Mouse (Mus musculus): ENCODE results near the gene Pcolce. TPM values are rescaled to one million over a fixed set of nuclear protein-coding genes. Genes with fewer than 3 reads are reported as not detected.

The Pcolce gene
- polyA plus RNA-seq, 1 experiment = 89.9 TPM

DNA sequence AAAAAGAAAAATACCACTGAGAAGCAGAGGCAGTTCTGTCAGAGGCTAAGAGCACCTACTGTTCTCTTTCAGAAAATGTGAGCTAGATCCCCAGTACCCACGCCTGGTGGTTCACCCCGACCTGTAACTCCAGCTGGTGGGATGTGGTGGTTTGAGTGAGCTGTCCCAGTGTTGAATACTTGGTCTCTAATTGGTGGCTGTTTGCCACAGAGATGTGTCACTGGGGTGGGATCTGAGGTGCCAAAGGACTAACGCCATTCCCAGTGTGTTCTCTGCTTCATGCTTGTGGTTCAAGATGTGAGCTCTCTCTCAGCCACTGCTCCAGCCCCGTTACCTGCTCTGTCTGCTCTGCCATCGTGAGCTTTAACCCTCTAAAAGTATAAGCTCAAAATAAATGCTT is 23.1 kb downstream of the Pcolce start:
- H3K4me1 ChIP-seq (ENCODE audit: control insufficient read depth, insufficient read depth, insufficient read length, low read length) = no peaks in the 10 kb centered on the region
- no peak overlapping the region for H3K4me3 ChIP-seq (ENCODE audit: insufficient read depth, low read depth, low read length)
- H3K27ac ChIP-seq (replicated peaks; ENCODE audit: low read depth, low read length) = no peak overlapping the region

DNA sequence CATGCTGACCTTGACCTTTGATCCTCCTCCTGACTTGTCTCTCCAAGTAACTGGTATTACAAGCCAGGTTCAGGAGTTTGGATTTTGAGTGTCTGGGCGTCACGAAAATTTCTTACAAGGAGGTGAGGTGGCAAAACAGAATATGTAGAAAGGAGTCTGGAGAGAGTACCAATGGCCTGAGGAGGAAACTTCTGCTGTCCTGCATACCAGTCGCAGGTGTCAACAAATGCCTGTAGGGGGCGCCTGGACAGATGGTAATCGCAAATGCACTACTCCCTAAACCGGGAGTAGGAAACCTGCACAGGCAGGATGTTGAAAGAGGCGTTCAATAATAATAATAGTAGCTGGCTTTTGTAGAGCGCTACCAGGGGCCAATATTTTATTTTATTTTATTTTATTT is 28.6 kb downstream of the Pcolce start:
- Histone ChIP-seq H3K27ac (replicated peaks; ENCODE audit: low read depth, low read length) (no peak overlapping the region), H3K4me1 (ENCODE audit: control insufficient read depth, insufficient read depth, insufficient read length, low read length) (no peaks in the 10 kb centered on the region), H3K4me3 (ENCODE audit: insufficient read depth, low read depth, low read length) (no peak overlapping the region)

GRCm38 (mm10) chr5:137583670-137584169 is 29.9 kb downstream of the Pcolce start:
- Histone ChIP-seq H3K27ac (replicated peaks; ENCODE audit: low read depth, low read length) (no peak overlapping the region), H3K4me3 (ENCODE audit: insufficient read depth, low read depth, low read length) (peak overlapping the region; percentile 47)

GRCm38 (mm10) chr5:137582702-137583101 is 30.9 kb downstream of the Pcolce start:
- Histone ChIP-seq H3K4me3 (ENCODE audit: insufficient read depth, low read depth, low read length) (no peak overlapping the region), H3K4me1 (ENCODE audit: control insufficient read depth, insufficient read depth, insufficient read length, low read length) (no peaks in the 10 kb centered on the region), H3K27ac (replicated peaks; ENCODE audit: low read depth, low read length) (no peak overlapping the region)

More at GRCm38 (mm10) chr5:137583670-137584169, 29.9 kb downstream of the Pcolce start:
- no peaks in the 10 kb centered on the region for H3K4me1 ChIP-seq (ENCODE audit: control insufficient read depth, insufficient read depth, insufficient read length, low read length)

- H3K27ac ChIP-seq (replicated peaks; ENCODE audit: low read depth, low read length) = 0 out of 2 replicates have a peak overlapping the region, but pooled peaks have one; percentile 10
- no peak overlapping the region for H3K4me3 ChIP-seq (ENCODE audit: insufficient read depth, low read depth, low read length)
- H3K4me1 ChIP-seq (ENCODE audit: control insufficient read depth, insufficient read depth, insufficient read length, low read length) = no peaks in the 10 kb centered on the region
Observed at GRCm38 (mm10) chr5:137580246-137580645, 33.3 kb downstream of the Pcolce start.

GRCm38 (mm10) chr5:137574470-137574901 is 39.1 kb downstream of the Pcolce start:
- Histone ChIP-seq H3K4me3 (ENCODE audit: insufficient read depth, low read depth, low read length) (peak overlapping the region; percentile 23), H3K27ac (replicated peaks; ENCODE audit: low read depth, low read length) (no peak overlapping the region)

GRCm38 (mm10) chr5:137570691-137571586 is 42.6 kb downstream of the Pcolce start:
- H3K27ac ChIP-seq (replicated peaks; ENCODE audit: low read depth, low read length) = no peak overlapping the region
- peaks cover 2% of the 10 kb centered on the region; the same call in 1 of the 2 replicates for H3K4me1 ChIP-seq (ENCODE audit: control insufficient read depth, insufficient read depth, insufficient read length, low read length)
- no peak overlapping the region for H3K4me3 ChIP-seq (ENCODE audit: insufficient read depth, low read depth, low read length)

More at GRCm38 (mm10) chr5:137574470-137574901, 39.1 kb downstream of the Pcolce start:
- H3K4me1 ChIP-seq (ENCODE audit: control insufficient read depth, insufficient read depth, insufficient read length, low read length) = peaks cover 2% of the 10 kb centered on the region; the same call in 1 of the 2 replicates

GRCm38 (mm10) chr5:137570181-137570580 is 43.4 kb downstream of the Pcolce start:
- H3K27ac ChIP-seq (replicated peaks; ENCODE audit: low read depth, low read length) = no peak overlapping the region
- peaks cover 2% of the 10 kb centered on the region; the same call in 1 of the 2 replicates for H3K4me1 ChIP-seq (ENCODE audit: control insufficient read depth, insufficient read depth, insufficient read length, low read length)
- no peak overlapping the region for H3K4me3 ChIP-seq (ENCODE audit: insufficient read depth, low read depth, low read length)

DNA sequence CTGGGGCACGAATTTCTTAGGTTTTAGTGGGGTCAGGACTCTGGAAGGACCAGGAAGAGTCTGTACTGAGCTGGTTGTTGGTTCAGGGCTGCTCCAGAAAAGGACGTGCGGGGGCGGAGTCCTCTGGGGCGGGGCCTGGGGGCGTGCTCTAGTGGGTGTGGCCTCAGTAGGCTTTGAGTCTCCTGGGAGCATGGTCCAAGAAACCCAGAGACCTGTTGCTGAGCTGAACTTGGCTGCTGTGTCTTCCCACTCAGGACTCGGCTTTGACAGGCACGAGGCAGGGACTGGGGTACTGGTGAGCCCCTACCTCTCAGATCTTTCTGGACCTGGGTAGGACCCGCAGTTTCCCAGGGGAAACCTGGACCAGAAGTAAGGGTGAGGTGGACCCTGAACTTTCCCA is 43.9 kb downstream of the Pcolce start, which contains the start of gene Tfr2:
TSS of gene Tfr2 (plus strand) at position 176 of the 400 bp plus-strand sequence.
- Histone ChIP-seq H3K4me1 (ENCODE audit: control insufficient read depth, insufficient read depth, insufficient read length, low read length) (peaks cover 2% of the 10 kb centered on the region; the same call in 1 of the 2 replicates), H3K27ac (replicated peaks; ENCODE audit: low read depth, low read length) (no peak within 1 kb of the TSS), H3K4me3 (ENCODE audit: insufficient read depth, low read depth, low read length) (no peak within 1 kb of the TSS)

GRCm38 (mm10) chr5:137569031-137569430 is 44.6 kb downstream of the Pcolce start:
- H3K4me1 ChIP-seq (ENCODE audit: control insufficient read depth, insufficient read depth, insufficient read length, low read length) = peaks cover 2% of the 10 kb centered on the region; the same call in 1 of the 2 replicates
- no peak overlapping the region for H3K4me3 ChIP-seq (ENCODE audit: insufficient read depth, low read depth, low read length)
- H3K27ac ChIP-seq (replicated peaks; ENCODE audit: low read depth, low read length) = no peak overlapping the region

DNA sequence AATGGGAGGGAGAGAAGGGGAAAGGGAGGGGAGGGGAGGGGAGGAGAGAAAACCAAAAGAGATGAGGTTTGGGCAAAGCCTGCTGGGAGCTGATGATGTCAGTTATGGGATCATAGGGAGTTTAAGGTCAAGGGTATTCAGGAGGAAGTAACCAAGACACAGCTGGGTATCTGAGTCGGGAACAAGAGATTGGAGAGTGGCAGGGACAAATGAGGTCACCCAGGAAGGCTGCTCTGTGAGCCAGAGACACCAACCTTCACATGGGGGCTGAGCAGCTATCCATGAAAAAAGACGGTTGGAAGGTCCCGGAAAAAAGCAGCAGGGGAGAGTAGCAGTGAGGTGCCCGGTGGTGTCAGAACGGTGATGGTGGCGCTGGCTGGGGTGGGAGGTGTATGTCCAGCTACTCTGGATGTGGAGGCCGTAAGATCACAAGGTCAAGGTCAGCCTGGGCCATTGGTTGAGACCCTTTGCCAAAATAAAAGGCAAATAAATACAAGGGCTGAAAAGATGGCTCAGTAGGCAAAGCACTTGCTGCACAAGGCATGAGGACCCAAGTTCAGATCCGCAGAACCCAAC is 45.3 kb downstream of the Pcolce start:
- Histone ChIP-seq H3K4me1 (ENCODE audit: control insufficient read depth, insufficient read depth, insufficient read length, low read length) (peaks cover 2% of the 10 kb centered on the region; the same call in 1 of the 2 replicates), H3K4me3 (ENCODE audit: insufficient read depth, low read depth, low read length) (no peak overlapping the region), H3K27ac (replicated peaks; ENCODE audit: low read depth, low read length) (no peak overlapping the region)

- Histone ChIP-seq H3K4me3 (ENCODE audit: insufficient read depth, low read depth, low read length) (no peak overlapping the region), H3K4me1 (ENCODE audit: control insufficient read depth, insufficient read depth, insufficient read length, low read length) (peaks cover 2% of the 10 kb centered on the region; the same call in 1 of the 2 replicates), H3K27ac (replicated peaks; ENCODE audit: low read depth, low read length) (no peak overlapping the region)
Observed at GRCm38 (mm10) chr5:137566416-137566815, 47.2 kb downstream of the Pcolce start.

DNA sequence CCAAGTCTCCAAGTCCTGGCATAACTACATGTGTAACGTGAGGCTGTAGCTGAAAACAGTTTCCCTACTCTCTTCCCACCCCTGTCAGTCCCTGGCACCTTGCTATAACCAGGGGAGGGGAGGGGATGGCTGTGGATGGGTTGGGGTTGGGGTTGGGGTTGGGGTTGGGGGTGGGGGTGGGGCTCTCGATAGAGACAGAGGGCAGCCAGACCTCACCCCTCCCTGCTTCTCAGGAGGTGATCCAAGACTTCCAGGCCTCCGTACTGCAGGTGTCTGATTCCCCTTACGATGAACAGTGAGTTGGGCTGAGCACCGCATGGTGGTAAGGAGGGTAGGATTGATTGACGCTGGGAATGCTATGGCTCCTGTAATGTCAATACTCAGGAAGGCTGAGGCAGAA is 47.8 kb downstream of the Pcolce start:
- no peak overlapping the region for H3K4me3 ChIP-seq (ENCODE audit: insufficient read depth, low read depth, low read length)
- no peak overlapping the region for H3K27ac ChIP-seq (replicated peaks; ENCODE audit: low read depth, low read length)
- H3K4me1 ChIP-seq (ENCODE audit: control insufficient read depth, insufficient read depth, insufficient read length, low read length) = peaks cover 2% of the 10 kb centered on the region; the same call in 1 of the 2 replicates

DNA sequence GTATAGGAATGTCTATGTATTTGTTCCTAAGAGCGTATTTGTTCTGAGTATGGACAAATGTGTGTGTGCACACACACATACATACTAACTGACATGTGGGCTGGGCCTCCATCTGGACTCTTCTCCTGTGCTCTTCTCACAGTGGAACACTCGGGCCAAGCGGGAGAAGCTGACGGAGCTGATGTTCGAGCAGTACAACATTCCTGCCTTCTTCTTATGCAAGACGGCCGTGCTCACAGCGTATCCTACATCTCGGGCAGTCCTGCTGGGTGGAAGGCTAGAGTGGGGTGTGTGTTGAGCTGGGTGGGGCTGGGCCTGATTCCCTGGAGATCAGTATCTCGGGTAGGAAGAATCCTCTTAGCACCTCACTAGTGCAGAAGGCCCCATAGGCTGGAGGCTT is 50.6 kb downstream of the Pcolce start:
- no peak overlapping the region for H3K4me3 ChIP-seq (ENCODE audit: insufficient read depth, low read depth, low read length)
- H3K4me1 ChIP-seq (ENCODE audit: control insufficient read depth, insufficient read depth, insufficient read length, low read length) = no peaks in the 10 kb centered on the region
- no peak overlapping the region for H3K27ac ChIP-seq (replicated peaks; ENCODE audit: low read depth, low read length)

- Histone ChIP-seq H3K4me3 (ENCODE audit: insufficient read depth, low read depth, low read length) (no peak overlapping the region), H3K4me1 (ENCODE audit: control insufficient read depth, insufficient read depth, insufficient read length, low read length) (no peaks in the 10 kb centered on the region), H3K27ac (replicated peaks; ENCODE audit: low read depth, low read length) (no peak overlapping the region)
Observed at GRCm38 (mm10) chr5:137561556-137561955, 52.0 kb downstream of the Pcolce start.
